Mouse (Mus musculus) lung, postnatal 36 days (tissue): ENCODE data around the gene Diras2.

Experiments used
- DNase-seq: peaks from one replicate; pipeline ENCODE4 v3.0.0; 2022; ENCODE audit warnings: mixed read lengths

Diras2 gene

DNA sequence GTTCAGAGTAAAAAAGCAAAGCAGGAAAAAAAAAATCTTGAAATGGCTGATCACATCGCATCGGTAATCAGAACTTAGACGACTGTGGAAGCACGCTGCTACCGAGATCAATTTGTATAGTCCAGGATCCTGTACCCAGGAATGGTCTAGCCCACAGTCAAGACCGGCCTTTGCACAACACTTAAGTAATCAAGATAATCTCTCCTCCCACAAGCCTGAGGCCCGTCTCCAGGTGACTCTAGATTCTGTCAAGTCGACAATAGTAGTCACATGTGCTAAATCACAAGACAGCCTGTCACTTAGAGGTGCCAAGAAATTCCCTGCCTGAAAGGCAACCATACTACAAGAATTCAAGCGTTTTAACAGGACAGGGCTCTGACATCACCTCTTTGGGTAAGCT, at the start of gene Diras2:
Diras2 (minus strand) TSS at position 159 of the 400 bp plus-strand sequence.
- no peak for DNase-seq

DNA sequence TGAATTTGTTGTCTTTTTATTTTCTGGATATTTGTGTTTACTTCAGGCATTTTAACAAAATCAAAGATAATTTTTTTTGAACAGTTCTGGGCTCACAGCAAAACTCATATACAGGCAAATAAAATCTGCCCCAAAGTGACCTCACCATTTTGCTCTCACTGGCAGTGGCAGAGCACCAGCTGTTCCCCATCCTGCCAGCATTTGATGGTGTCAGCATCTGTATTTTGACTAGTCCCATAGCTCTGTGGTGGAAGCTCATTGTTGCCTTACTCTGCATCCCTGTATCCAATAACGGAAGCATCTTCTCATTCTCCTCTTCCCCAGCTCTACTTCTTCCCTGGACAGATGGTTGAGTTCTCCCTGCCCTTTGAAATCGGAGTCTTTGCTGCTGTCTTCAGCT, 47.7 kb upstream of the Diras2 start:
- DNase-seq = no peak

DNA sequence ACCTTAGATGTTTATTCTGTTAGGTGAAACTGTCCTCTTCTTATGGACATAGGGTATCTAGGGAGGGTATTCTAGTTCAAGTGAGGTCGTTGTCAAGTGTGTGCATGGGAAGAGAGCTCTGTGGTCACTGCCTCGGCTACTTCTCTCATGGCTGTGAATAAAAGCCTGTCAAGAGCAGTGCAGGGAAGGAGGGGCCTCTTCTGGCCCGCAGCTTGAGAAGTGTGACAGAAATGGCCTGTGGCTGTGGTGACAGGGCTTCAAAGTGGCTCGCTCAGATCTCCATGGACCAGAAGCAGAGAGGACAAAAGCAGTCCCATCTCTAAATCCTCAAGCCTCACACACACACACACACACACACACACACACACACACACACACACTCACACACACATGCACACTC, 46.9 kb upstream of the Diras2 start:
- DNase-seq = no peak

GRCm38 (mm10) chr13:52577326-52577920, 46.3 kb upstream of the Diras2 start:
- no peak for DNase-seq

DNA sequence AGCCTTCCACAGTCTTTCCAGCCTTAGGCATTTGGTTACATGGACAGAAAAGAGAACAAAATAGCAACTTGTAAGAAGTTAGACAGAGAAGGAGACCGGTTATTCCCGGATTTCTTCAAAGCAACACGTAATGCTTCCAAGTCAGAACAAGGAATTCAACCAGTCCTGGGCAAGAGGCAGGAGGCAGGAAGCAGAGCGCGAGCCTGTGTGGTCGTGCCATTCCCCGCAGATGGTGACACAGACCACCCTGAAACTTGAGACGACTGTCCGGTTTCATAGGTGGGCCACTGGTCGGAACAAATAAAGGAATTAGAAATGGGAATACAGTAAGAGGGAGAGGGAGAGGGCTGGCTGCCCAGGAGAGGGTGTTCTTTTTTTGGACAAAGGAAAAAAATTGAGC, 45.8 kb upstream of the Diras2 start:
- no peak for DNase-seq

GRCm38 (mm10) chr13:52576021-52576614, 45.0 kb upstream of the Diras2 start:
- no peak for DNase-seq

- DNase-seq = no peak
Measured at GRCm38 (mm10) chr13:52575483-52575882, 44.4 kb upstream of the Diras2 start.

GRCm38 (mm10) chr13:52574311-52574710, 43.2 kb upstream of the Diras2 start:
- no peak for DNase-seq

DNA sequence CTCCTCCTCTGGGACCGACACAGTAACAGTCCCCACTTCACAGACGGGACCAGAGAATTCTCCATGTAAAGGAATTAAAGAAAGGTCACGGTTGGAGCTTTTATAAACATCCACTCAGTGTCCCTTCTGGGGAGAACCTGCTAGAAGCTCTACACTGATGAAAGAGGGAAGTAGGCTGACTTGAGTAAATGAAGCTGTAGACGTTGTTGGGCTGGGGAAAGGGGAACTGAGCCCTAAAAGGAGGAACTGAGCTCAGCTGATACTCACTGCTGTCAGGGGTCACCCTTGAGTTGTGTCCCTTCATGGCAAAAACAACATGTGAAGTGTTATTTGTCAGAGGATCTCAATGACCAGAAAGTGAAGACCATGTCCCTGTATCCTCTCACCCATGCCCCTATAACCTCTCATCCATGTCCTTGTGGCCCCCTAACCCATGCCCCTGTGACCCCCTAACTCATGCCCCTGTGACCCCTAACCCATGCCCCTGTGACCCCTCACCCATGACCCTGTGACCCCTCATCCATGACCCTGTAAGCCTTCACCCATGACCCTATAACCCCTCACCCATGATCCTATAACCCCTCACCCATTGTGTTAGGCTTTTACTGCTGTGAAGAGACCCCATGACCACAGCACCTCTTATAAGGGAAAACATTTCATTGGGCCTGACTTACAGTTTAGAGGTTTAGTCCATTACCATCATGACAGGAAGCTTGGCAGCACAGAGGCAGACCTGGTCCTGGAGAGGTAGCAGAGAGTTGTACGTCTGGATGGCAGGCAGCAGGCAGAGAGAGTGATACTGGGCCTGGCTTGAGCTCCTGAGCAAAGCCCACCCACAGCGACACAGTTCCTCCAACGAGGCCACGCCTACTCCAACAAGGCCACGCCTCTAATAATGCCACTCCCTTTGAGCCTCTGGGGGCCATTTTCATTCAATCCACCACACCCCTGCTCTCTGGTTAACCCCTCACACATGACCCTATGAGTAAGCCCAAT, 41.7 kb upstream of the Diras2 start:
- peak; percentile 73 for DNase-seq

DNA sequence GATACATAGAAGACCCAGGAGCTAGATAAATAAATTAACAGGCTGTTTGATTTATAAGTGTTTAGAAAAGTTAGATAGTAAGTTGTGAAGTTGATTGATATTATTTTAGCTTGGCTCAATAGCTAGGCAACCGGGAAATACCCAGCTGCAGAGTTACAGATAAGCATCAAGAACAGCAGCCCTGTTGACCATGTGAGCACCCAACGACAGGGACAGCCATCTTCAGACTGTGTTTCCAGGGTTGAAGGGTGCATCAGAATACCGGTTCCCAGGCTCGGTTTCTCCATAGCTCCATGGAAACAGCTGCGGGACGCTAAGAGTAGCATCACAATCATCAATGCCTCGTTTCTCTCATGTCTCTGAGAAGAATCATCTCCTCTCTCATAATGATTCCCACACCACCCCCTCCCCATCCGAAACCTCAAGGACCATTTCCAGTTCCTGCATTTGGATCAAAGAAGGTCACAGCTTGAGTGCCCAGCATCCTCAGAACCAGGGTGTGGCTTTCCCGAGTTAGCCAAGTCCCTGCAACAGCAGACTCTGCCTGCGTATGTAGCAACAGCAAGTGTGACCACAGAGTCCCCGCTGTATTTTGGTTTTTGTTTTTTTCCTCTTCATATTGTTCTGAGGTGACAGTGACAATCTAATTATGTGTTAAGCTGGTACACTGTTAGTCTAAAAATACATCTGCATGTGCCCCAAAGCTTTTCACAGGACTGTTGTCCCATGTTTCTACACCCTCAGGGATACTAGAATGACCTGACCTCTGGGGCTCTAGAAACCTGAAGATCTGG, 40.7 kb upstream of the Diras2 start:
- peak; percentile 60 for DNase-seq

- no peak for DNase-seq
Measured at GRCm38 (mm10) chr13:52570276-52570675, 39.2 kb upstream of the Diras2 start.

GRCm38 (mm10) chr13:52569194-52569769, 38.2 kb upstream of the Diras2 start:
- no peak for DNase-seq

DNA sequence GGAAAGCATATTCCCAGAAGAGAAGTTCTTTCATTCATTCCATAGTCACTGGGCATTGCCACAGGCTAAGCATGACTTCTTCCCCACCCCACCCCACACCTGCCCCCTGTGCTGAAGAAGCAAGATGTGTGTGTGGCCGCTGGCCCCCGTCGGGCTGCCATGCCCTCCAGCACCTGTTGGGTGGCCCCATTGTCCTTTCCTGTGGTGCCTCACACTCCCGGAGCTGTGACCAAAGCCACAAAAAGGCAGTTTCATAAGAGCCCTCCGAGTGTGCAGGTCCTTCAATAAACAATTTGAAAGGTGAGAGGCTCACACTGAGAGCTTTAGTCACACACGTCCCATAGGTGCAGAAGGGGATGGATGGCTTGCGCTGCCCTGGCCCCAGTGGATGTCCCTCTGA, 35.7 kb upstream of the Diras2 start:
- no peak for DNase-seq

- no peak for DNase-seq
Measured at GRCm38 (mm10) chr13:52566188-52566760, 35.2 kb upstream of the Diras2 start.

GRCm38 (mm10) chr13:52565103-52565739, 34.1 kb upstream of the Diras2 start:
- no peak for DNase-seq

GRCm38 (mm10) chr13:52562166-52562571, 31.1 kb upstream of the Diras2 start:
- no peak for DNase-seq

DNA sequence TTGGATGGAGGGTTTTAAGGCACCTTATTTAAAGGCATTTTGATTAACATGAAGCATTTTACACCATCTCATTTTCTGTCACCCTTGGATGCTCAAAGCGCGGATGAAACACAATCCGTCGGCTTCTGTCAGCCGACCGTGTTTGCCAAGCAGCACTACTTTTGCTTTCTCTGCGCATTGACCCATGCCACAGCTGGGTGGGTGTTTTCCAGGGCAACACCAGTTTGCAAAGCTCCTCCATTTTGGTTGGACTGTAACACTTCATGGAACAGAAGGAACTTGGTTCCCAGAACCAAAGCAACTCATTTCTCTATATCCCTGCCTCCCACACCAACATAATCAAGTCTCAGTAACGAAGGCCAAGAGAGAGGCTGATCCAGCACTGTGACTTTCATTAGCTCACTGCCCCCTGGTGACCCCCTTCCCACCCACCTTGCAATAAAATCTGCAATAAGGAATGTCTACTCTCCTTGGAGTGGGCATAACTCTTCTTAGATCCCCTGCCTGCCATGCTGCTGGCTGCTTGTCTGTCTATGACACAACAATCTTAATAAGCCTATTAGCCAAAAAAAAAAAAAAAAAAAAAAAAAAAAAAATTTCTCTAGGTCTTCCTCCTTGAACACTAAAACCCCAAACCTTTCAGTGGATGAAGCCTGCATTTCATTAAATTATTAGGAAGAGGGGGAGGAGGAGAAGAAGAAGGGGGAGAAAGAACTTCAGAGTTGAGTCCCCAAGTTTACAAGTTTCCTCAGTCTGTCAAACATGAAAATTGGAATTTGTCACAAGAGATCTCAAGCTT, 30.5 kb upstream of the Diras2 start:
- DNase-seq = no peak

- DNase-seq = no peak
Measured at GRCm38 (mm10) chr13:52557421-52557820, 26.3 kb upstream of the Diras2 start.

DNA sequence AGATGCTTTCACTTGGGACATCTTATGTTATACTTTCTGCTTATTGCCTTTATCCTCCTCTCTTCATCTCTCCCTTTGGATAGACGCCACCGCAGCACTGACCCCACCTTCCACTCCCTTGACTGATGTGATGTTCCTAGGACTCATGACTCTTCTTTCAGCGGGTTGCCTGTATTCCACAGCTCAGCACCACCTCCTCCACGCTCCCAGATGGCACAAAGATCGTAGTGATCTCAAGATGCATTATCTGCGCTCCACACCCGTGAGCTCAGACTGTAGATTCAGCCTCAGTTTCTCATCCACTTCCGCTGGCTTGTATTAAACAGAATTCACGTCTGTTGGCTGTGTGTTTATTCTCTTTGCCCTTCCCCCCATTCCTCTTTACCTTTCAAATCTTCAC, 23.6 kb upstream of the Diras2 start:
- DNase-seq = no peak

GRCm38 (mm10) chr13:52552822-52553477, 21.9 kb upstream of the Diras2 start:
- DNase-seq = no peak
